Mouse (Mus musculus) bone marrow macrophage, adult 2 months (primary cell): ENCODE results near the gene Ampd2.

ENCODE experiments used
- CTCF ChIP-seq: IDR thresholded peaks from 2 replicates; pipeline ENCODE4 v1.5.1; 2012; ENCODE audit warnings: low read depth, mild to moderate bottlenecking, low read length, moderate library complexity
- POLR2A ChIP-seq: IDR thresholded peaks from 2 replicates; pipeline ENCODE4 v1.6.1; 2012; ENCODE audit warnings: mild to moderate bottlenecking, low read depth, low read length, borderline replicate concordance

- peak; percentile 79 for TF ChIP-seq CTCF
- TF ChIP-seq POLR2A: no peak
Measured at GRCm38 (mm10) chr3:108070295-108071293, 15.9 kb downstream of the Ampd2 start.
